ENCODE assay signal across 8 mouse cellular contexts in the genomic region with DNA sequence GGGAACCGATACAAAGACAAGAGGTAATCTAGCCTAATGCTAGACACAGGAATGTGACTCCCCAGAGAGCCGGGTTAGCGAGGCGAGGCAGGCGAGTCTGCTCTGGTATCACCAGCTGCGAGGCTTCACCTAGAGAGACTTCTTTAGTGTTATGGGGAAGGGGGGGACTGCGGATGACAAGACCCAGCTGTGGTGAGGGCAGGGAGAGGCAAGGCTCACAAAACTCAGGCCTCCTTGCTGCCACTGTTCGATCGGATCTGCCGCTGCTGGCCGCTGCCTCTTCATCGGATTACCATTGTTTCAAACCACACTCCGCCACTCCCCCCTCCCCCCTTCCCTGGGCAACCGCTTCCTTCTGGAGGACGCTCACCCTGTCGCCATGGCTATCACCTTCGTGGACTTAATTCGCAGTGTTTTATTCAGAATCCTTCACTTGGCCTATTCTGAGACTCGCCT. TPM values are rescaled to one million over a fixed set of nuclear protein-coding genes. Genes with fewer than 3 reads are reported as not detected.
DNase-seq lines count a peak whose midpoint lies in the region; ATAC-seq lines count a peak whose summit lies in the region.

No protein-coding gene starts in this region.

- H3K27ac ChIP-seq in heart, embryonic 16.5 days (ENCODE audit: low read length): peak overlapping the region; percentile 27; the same call in 1 of the 2 replicates
- H3K27ac ChIP-seq in stomach, embryonic 14.5 days (ENCODE audit: low read length): peak overlapping the region; percentile 75

- peak; percentile 76 to 77 for DNase-seq in cerebellum, postnatal 10 days
- DNase-seq in kidney, postnatal 14 days: peak; percentile 74
- no peak for DNase-seq in layer of hippocampus, adult 9-11 months

- no peaks in the 10 kb centered on the region for H3K27me3 ChIP-seq in heart, embryonic 16.5 days (ENCODE audit: control insufficient read depth, insufficient read depth, low read length)
- no peaks in the 10 kb centered on the region for H3K27me3 ChIP-seq in stomach, embryonic 14.5 days (ENCODE audit: control insufficient read depth, insufficient read depth, low read length)

- H3K9ac ChIP-seq in heart, embryonic 16.5 days (ENCODE audit: low read length): peak overlapping the region; percentile 67
- H3K9ac ChIP-seq in stomach, embryonic 14.5 days (replicated peaks; ENCODE audit: low read depth, low read length): no peak overlapping the region

- peak overlapping the region; percentile 46 for H3K4me3 ChIP-seq in heart, embryonic 16.5 days (ENCODE audit: low read length)
- H3K4me3 ChIP-seq in stomach, embryonic 14.5 days (ENCODE audit: low read depth, low read length): peak overlapping the region; percentile 2; the same call in 1 of the 2 replicates

- WGBS in heart, embryonic 16.5 days: under 1% methylated on average over 19 of the region's 19 CpGs
- 2% methylated on average over 19 of the region's 19 CpGs for WGBS in stomach, embryonic 14.5 days

- H3K36me3 ChIP-seq in heart, embryonic 16.5 days (ENCODE audit: control insufficient read depth, insufficient read depth): no peaks in the 10 kb centered on the region
- H3K36me3 ChIP-seq in stomach, embryonic 14.5 days (ENCODE audit: control insufficient read depth, insufficient read depth, low read length): no peaks in the 10 kb centered on the region

- peaks cover 9% of the 10 kb centered on the region for H3K4me1 ChIP-seq in heart, embryonic 16.5 days (ENCODE audit: control insufficient read depth, insufficient read depth, low read length)
- peaks cover 8% of the 10 kb centered on the region; the same call in 1 of the 2 replicates for H3K4me1 ChIP-seq in stomach, embryonic 14.5 days (ENCODE audit: control insufficient read depth, insufficient read depth, low read length)

- peak overlapping the region; percentile 68 for H3K4me2 ChIP-seq in heart, embryonic 16.5 days (ENCODE audit: low read depth, low read length)
- H3K4me2 ChIP-seq in stomach, embryonic 14.5 days (replicated peaks; ENCODE audit: low read depth, low read length): peak overlapping the region; percentile 35

- no peaks in the 10 kb centered on the region for H3K9me3 ChIP-seq in heart, embryonic 16.5 days (replicated peaks; ENCODE audit: control insufficient read depth, low read length)
- no peaks in the 10 kb centered on the region for H3K9me3 ChIP-seq in stomach, embryonic 14.5 days (ENCODE audit: control insufficient read depth, low read depth, low read length)

- ATAC-seq in cerebellum, adult (ENCODE audit: insufficient number of reproducible peaks, low FRiP score, low TSS enrichment): no peak
- ATAC-seq in common myeloid progenitor, adult 5-6 weeks (replicated peaks; ENCODE audit: low read depth, poor library complexity, severe bottlenecking): peak; percentile 67
- peak; percentile 71; the same call in 1 of the 2 replicates for ATAC-seq in heart, embryonic 16.5 days (replicated peaks; ENCODE audit: extremely low read depth, insufficient read depth, low FRiP score)
- ATAC-seq in megakaryocyte, adult 5-6 weeks (ENCODE audit: poor library complexity, severe bottlenecking): peak; percentile 61
- ATAC-seq in stomach, embryonic 14.5 days (ENCODE audit: insufficient number of reproducible peaks, insufficient read depth, low FRiP score, low read depth): peak; percentile 92; the same call in 1 of the 2 replicates

RNA-seq across cellular contexts. Expression of a gene that starts 22.3 kb away (rescaled TPM):
- total RNA-seq in common myeloid progenitor, adult 5-6 weeks (2017): 76.8 and 87.2 TPM in 2 replicates
- 8.0 and 8.1 TPM in 2 replicates for polyA plus RNA-seq in heart, embryonic 16.5 days (2015; fragmentation: Nextera tagmentation; extraction: Ambion mirVana)
- total RNA-seq in megakaryocyte, adult 5-6 weeks (2015): 117 and 133 TPM in 2 replicates
- total RNA-seq in megakaryocyte, adult 5-6 weeks (2017): 119 and 134 TPM in 2 replicates
- 15.5 and 16.8 TPM in 2 replicates for polyA plus RNA-seq in stomach, embryonic 14.5 days (2014; fragmentation: Nextera tagmentation; extraction: Ambion mirVana)

RNA-seq across cellular contexts. Expression of a gene that starts 56.6 kb away (rescaled TPM):
- total RNA-seq in common myeloid progenitor, adult 5-6 weeks (2017): 18.7 and 20.2 TPM in 2 replicates
- 14.7 and 16.9 TPM in 2 replicates for polyA plus RNA-seq in heart, embryonic 16.5 days (2015; fragmentation: Nextera tagmentation; extraction: Ambion mirVana)
- total RNA-seq in megakaryocyte, adult 5-6 weeks (2015): 28.5 and 35.3 TPM in 2 replicates
- total RNA-seq in megakaryocyte, adult 5-6 weeks (2017): 21.3 and 25.6 TPM in 2 replicates
- 14.9 and 15.9 TPM in 2 replicates for polyA plus RNA-seq in stomach, embryonic 14.5 days (2014; fragmentation: Nextera tagmentation; extraction: Ambion mirVana)
